Mouse (Mus musculus) erythroblast, embryonic 14.5 days (primary cell): ENCODE results near the gene Tgfbi. TPM values are rescaled to one million over a fixed set of nuclear protein-coding genes. Genes with fewer than 3 reads are reported as not detected.

Experiments
- H3K27me3 ChIP-seq: 2 replicates; pipeline ENCODE4 v1.6.1; 2012; ENCODE audit warnings: inconsistent platforms; ENCODE audit not compliant: control insufficient read depth
- H3K36me3 ChIP-seq: 2 replicates; pipeline ENCODE4 v1.6.1; 2012; ENCODE audit warnings: mild to moderate bottlenecking, inconsistent platforms; ENCODE audit not compliant: control insufficient read depth
- H3K4me1 ChIP-seq: 2 replicates; pipeline ENCODE4 v1.6.1; 2012; ENCODE audit warnings: inconsistent platforms; ENCODE audit not compliant: control insufficient read depth
- H3K4me3 ChIP-seq: replicated peaks from 2 replicates; pipeline ENCODE3; 2012; ENCODE audit warnings: moderate library complexity, mild to moderate bottlenecking, inconsistent platforms
- H3K9me3 ChIP-seq: 2 replicates; pipeline ENCODE4 v1.6.1; 2012; ENCODE audit warnings: low read length, inconsistent platforms, mixed read lengths; ENCODE audit not compliant: control insufficient read depth
- GATA1 ChIP-seq: IDR thresholded peaks from 2 replicates; pipeline ENCODE4 v1.6.1; 2012; ENCODE audit warnings: low read length, inconsistent platforms, mixed read lengths
- TAL1 ChIP-seq: IDR thresholded peaks from 3 replicates; pipeline ENCODE4 v1.6.1; 2012; ENCODE audit warnings: low read length, inconsistent platforms, mixed read lengths
- polyA plus RNA-seq: library from polyadenylated mRNA; stranded (reverse); fragments of >175 nt; gene quantifications from 2 replicates; pipeline ENCODE4 v1.2.3, GENCODE M21; 2012

Gene Tgfbi
- polyA plus RNA-seq, 1 experiment, result 0.18 TPM

- no peaks in the 10 kb centered on the region for H3K36me3 ChIP-seq
- H3K9me3 ChIP-seq, result no peaks in the 10 kb centered on the region
- no peak for TF ChIP-seq GATA1
- TF ChIP-seq TAL1, result no peak
- H3K27me3 ChIP-seq, result no peaks in the 10 kb centered on the region
- H3K4me3 ChIP-seq, result no peak overlapping the region
- no peaks in the 10 kb centered on the region for H3K4me1 ChIP-seq
Measured at GRCm38 (mm10) chr13:56580450-56580849, 28.9 kb upstream of the Tgfbi start.

GRCm38 (mm10) chr13:56581512-56581911, 27.8 kb upstream of the Tgfbi start:
- Histone ChIP-seq H3K36me3 (no peaks in the 10 kb centered on the region), H3K9me3 (no peaks in the 10 kb centered on the region), H3K4me1 (no peaks in the 10 kb centered on the region), H3K4me3 (no peak overlapping the region), H3K27me3 (no peaks in the 10 kb centered on the region)
- TF ChIP-seq TAL1 (no peak), GATA1 (no peak)

- no peak for TF ChIP-seq TAL1
- no peak for TF ChIP-seq GATA1
- Histone ChIP-seq H3K27me3 (no peaks in the 10 kb centered on the region), H3K4me3 (no peak overlapping the region), H3K9me3 (no peaks in the 10 kb centered on the region), H3K4me1 (no peaks in the 10 kb centered on the region), H3K36me3 (no peaks in the 10 kb centered on the region)
Measured at GRCm38 (mm10) chr13:56581961-56582434, 27.3 kb upstream of the Tgfbi start.

GRCm38 (mm10) chr13:56582720-56583119, 26.6 kb upstream of the Tgfbi start:
- no peaks in the 10 kb centered on the region for H3K9me3 ChIP-seq
- no peaks in the 10 kb centered on the region for H3K4me1 ChIP-seq
- no peaks in the 10 kb centered on the region for H3K36me3 ChIP-seq
- TF ChIP-seq TAL1 (no peak), GATA1 (no peak)
- no peaks in the 10 kb centered on the region for H3K27me3 ChIP-seq
- no peak overlapping the region for H3K4me3 ChIP-seq

- Histone ChIP-seq H3K27me3 (no peaks in the 10 kb centered on the region), H3K4me1 (no peaks in the 10 kb centered on the region), H3K9me3 (no peaks in the 10 kb centered on the region), H3K4me3 (no peak overlapping the region), H3K36me3 (no peaks in the 10 kb centered on the region)
- TF ChIP-seq TAL1 (no peak), GATA1 (no peak)
Measured at GRCm38 (mm10) chr13:56586046-56586445, 23.3 kb upstream of the Tgfbi start.

- TF ChIP-seq TAL1 (no peak), GATA1 (no peak)
- H3K36me3 ChIP-seq, result no peaks in the 10 kb centered on the region
- H3K4me1 ChIP-seq, result no peaks in the 10 kb centered on the region
- H3K9me3 ChIP-seq, result no peaks in the 10 kb centered on the region
- no peak overlapping the region for H3K4me3 ChIP-seq
- no peaks in the 10 kb centered on the region for H3K27me3 ChIP-seq
Measured at GRCm38 (mm10) chr13:56588454-56589117, 20.7 kb upstream of the Tgfbi start.

GRCm38 (mm10) chr13:56590202-56590601, 19.1 kb upstream of the Tgfbi start:
- no peak overlapping the region for H3K4me3 ChIP-seq
- no peak for TF ChIP-seq GATA1
- TF ChIP-seq TAL1, result no peak
- H3K9me3 ChIP-seq, result no peaks in the 10 kb centered on the region
- H3K27me3 ChIP-seq, result no peaks in the 10 kb centered on the region
- no peaks in the 10 kb centered on the region for H3K36me3 ChIP-seq
- no peaks in the 10 kb centered on the region for H3K4me1 ChIP-seq

GRCm38 (mm10) chr13:56591191-56591590, 18.1 kb upstream of the Tgfbi start:
- H3K36me3 ChIP-seq, result no peaks in the 10 kb centered on the region
- TF ChIP-seq TAL1 (no peak), GATA1 (no peak)

GRCm38 (mm10) chr13:56591939-56592338, 17.4 kb upstream of the Tgfbi start:
- TF ChIP-seq GATA1 (no peak), TAL1 (no peak)
- Histone ChIP-seq H3K36me3 (no peaks in the 10 kb centered on the region), H3K4me1 (no peaks in the 10 kb centered on the region), H3K27me3 (no peaks in the 10 kb centered on the region), H3K4me3 (no peak overlapping the region), H3K9me3 (no peaks in the 10 kb centered on the region)

More at GRCm38 (mm10) chr13:56591191-56591590, 18.1 kb upstream of the Tgfbi start:
- no peaks in the 10 kb centered on the region for H3K27me3 ChIP-seq
- H3K4me3 ChIP-seq, result no peak overlapping the region
- no peaks in the 10 kb centered on the region for H3K9me3 ChIP-seq
- no peaks in the 10 kb centered on the region for H3K4me1 ChIP-seq

- Histone ChIP-seq H3K27me3 (no peaks in the 10 kb centered on the region), H3K36me3 (no peaks in the 10 kb centered on the region), H3K9me3 (no peaks in the 10 kb centered on the region), H3K4me3 (no peak overlapping the region), H3K4me1 (no peaks in the 10 kb centered on the region)
- TF ChIP-seq TAL1 (no peak), GATA1 (no peak)
Measured at GRCm38 (mm10) chr13:56593196-56593595, 16.1 kb upstream of the Tgfbi start.
